ENCODE assay signal across 10 mouse cellular contexts in genomic region chr16:95832346-95832739, GRCm38 (mm10).
DNase-seq lines count a peak whose midpoint lies in the region; ATAC-seq and TF ChIP-seq lines count a peak whose summit lies in the region.
"Had no signal": no experiment of that assay in that cellular context is flagged by ENCODE, and none has a peak within 500 bp of the region (broad histone marks: within the 10 kb centered on the region; RNA-seq: fewer than 3 reads in every experiment).

No protein-coding gene starts in this region.

- TF ChIP-seq CTCF in bone marrow, adult 2 months (IDR thresholded peaks at IDR 0.05; ENCODE audit: control insufficient read depth, insufficient read depth, low read length), result no peak

- H3K4me3 ChIP-seq in heart, embryonic 15.5 days, result no peak overlapping the region
- H3K4me3 ChIP-seq in bone marrow, adult 2 months (replicated peaks; ENCODE audit: control insufficient read depth, low read depth, low read length), result no peak overlapping the region
- H3K4me3 ChIP-seq in forebrain, embryonic 15.5 days, result no peak overlapping the region
- no peak overlapping the region for H3K4me3 ChIP-seq in midbrain, embryonic 10.5 days

- no peak for ATAC-seq in heart, embryonic 15.5 days (replicated peaks; ENCODE audit: insufficient number of reproducible peaks, insufficient read depth, low FRiP score, low read depth)
- peak; percentile 24; the same call in 1 of the 2 replicates for ATAC-seq in forebrain, embryonic 15.5 days (replicated peaks)

- H3K9ac ChIP-seq in heart, embryonic 15.5 days, result no peak overlapping the region
- H3K9ac ChIP-seq in forebrain, embryonic 15.5 days (replicated peaks), result no peak overlapping the region

- intact Hi-C loops in left cerebral cortex, postnatal 10 days (cut with DNase I), result no loop called here

- peaks cover 29% of the 10 kb centered on the region for H3K4me1 ChIP-seq in heart, embryonic 15.5 days (replicated peaks)
- peaks cover 8% of the 10 kb centered on the region; the same call in 1 of the 2 replicates for H3K4me1 ChIP-seq in bone marrow, adult 2 months (ENCODE audit: control insufficient read depth, insufficient read depth, low read length)
- H3K4me1 ChIP-seq in forebrain, embryonic 15.5 days, result peaks cover 10% of the 10 kb centered on the region
- H3K4me1 ChIP-seq in midbrain, embryonic 10.5 days, result peaks cover 18% of the 10 kb centered on the region

- no peaks in the 10 kb centered on the region for H3K27me3 ChIP-seq in heart, embryonic 15.5 days
- no peaks in the 10 kb centered on the region for H3K27me3 ChIP-seq in forebrain, embryonic 15.5 days
- no peaks in the 10 kb centered on the region for H3K27me3 ChIP-seq in midbrain, embryonic 10.5 days (ENCODE audit: low read depth, poor library complexity, severe bottlenecking)

- no peak for TF ChIP-seq POLR2A in bone marrow, adult 2 months (IDR thresholded peaks at IDR 0.05; ENCODE audit: borderline replicate concordance, control insufficient read depth, low read depth, low read length)

- 59% methylated on average over 9 of the region's 9 CpGs for WGBS in heart, embryonic 15.5 days
- WGBS in bone marrow, adult 2 months, result 59% methylated on average over 9 of the region's 9 CpGs
- WGBS in forebrain, embryonic 15.5 days, result 55% methylated on average over 9 of the region's 9 CpGs
- 80% methylated on average over 9 of the region's 9 CpGs for WGBS in midbrain, embryonic 10.5 days

- no peaks in the 10 kb centered on the region for H3K9me3 ChIP-seq in heart, embryonic 15.5 days (replicated peaks)
- H3K9me3 ChIP-seq in forebrain, embryonic 15.5 days, result no peaks in the 10 kb centered on the region
- H3K9me3 ChIP-seq in midbrain, embryonic 10.5 days (replicated peaks), result no peaks in the 10 kb centered on the region

- DNase-seq in heart, adult 18-20 months, result no peak
- no peak for DNase-seq in midbrain, embryonic 10.5 days (ENCODE audit: low spot score)
- DNase-seq in urinary bladder, postnatal 14 days (ENCODE audit: low spot score), result no peak
- no peak for DNase-seq in left cerebral cortex, postnatal 10 days (ENCODE audit: extremely low spot score in 1 of 2, low spot score in 2 of 2)
- DNase-seq in cerebellum, postnatal 25 days, result no peak
- DNase-seq: adrenal gland, postnatal 14 days; kidney, adult 8-10 months had no signal

- H3K4me2 ChIP-seq in heart, embryonic 15.5 days, result no peak overlapping the region
- no peak overlapping the region for H3K4me2 ChIP-seq in forebrain, embryonic 15.5 days (replicated peaks)

- H3K27ac ChIP-seq in heart, embryonic 15.5 days, result peak overlapping the region; percentile 78
- H3K27ac ChIP-seq in bone marrow, adult 2 months (ENCODE audit: control insufficient read depth, insufficient read depth, low read depth, low read length, poor library complexity), result peak overlapping the region; percentile 16; the same call in 1 of the 2 replicates
- peak overlapping the region; percentile 34; the same call in 1 of the 2 replicates for H3K27ac ChIP-seq in forebrain, embryonic 15.5 days (replicated peaks)
- peak overlapping the region; percentile 52 for H3K27ac ChIP-seq in midbrain, embryonic 10.5 days (replicated peaks)

- no peaks in the 10 kb centered on the region for H3K36me3 ChIP-seq in heart, embryonic 15.5 days
- H3K36me3 ChIP-seq in forebrain, embryonic 15.5 days, result no peaks in the 10 kb centered on the region
- H3K36me3 ChIP-seq in midbrain, embryonic 10.5 days, result no peaks in the 10 kb centered on the region

Comparison
In these comparisons a context has a peak if more than half of its experiments do, and no peak if none do; other contexts are left out.
1. H3K27ac ChIP-seq: peak in every context shown above with its lines; median percentile 78 in heart, embryonic 15.5 days; 52 in midbrain, embryonic 10.5 days; 34 in forebrain, embryonic 15.5 days; 16 in bone marrow, adult 2 months.